Mouse (Mus musculus) heart, embryonic 13.5 days (tissue): Measurements from ENCODE around the gene Enc1. TPM values are rescaled to one million over a fixed set of nuclear protein-coding genes. Genes with fewer than 3 reads are reported as not detected.

Experiments
- ATAC-seq: fragments of 200-750 bp; cut with Nextera tagmentation; 2 replicates; pipeline ENCODE4 v1.8.0; 2017; ENCODE audit warnings: moderate TSS enrichment; ENCODE audit not compliant: insufficient number of reproducible peaks, low FRiP score, low TSS enrichment; ENCODE audit errors: extremely low read depth
- H3K27ac ChIP-seq: fragments of 300-500 bp; sonication (generic); replicated peaks from 2 replicates; pipeline ENCODE4 v1.5.1; 2015; ENCODE audit warnings: moderate library complexity, mild to moderate bottlenecking, inconsistent platforms
- H3K27me3 ChIP-seq: fragments of 300-500 bp; sonication (generic); replicated peaks from 2 replicates; pipeline ENCODE4 v1.6.1; 2015; ENCODE audit warnings: mild to moderate bottlenecking, inconsistent platforms
- H3K36me3 ChIP-seq: fragments of 300-500 bp; sonication (generic); 2 replicates; pipeline ENCODE4 v1.6.1; 2015; ENCODE audit warnings: mild to moderate bottlenecking, inconsistent platforms
- H3K4me1 ChIP-seq: fragments of 300-500 bp; sonication (generic); 2 replicates; pipeline ENCODE4 v1.6.1; 2015; ENCODE audit warnings: inconsistent platforms
- H3K4me2 ChIP-seq: fragments of 300-500 bp; sonication (generic); 2 replicates; pipeline ENCODE4 v1.6.1; 2015; ENCODE audit warnings: inconsistent platforms, mild to moderate bottlenecking, moderate library complexity
- H3K4me3 ChIP-seq: fragments of 300-500 bp; sonication (generic); 2 replicates; pipeline ENCODE4 v1.5.1; 2015; ENCODE audit warnings: moderate library complexity, mild to moderate bottlenecking, inconsistent platforms
- H3K9ac ChIP-seq: fragments of 300-500 bp; sonication (generic); 2 replicates; pipeline ENCODE4 v1.6.1; 2015; ENCODE audit warnings: inconsistent platforms, mild to moderate bottlenecking, moderate library complexity
- H3K9me3 ChIP-seq: fragments of 300-500 bp; sonication (generic); 2 replicates; pipeline ENCODE4 v1.6.1; 2016; ENCODE audit warnings: inconsistent platforms
- WGBS: fragments of 180-500 bp; shearing (Covaris S2); methylation state at CpG from one replicate; pipeline ENCODE4 v1.1.7; 2015; ENCODE audit warnings: mixed read lengths; 5-methylcytosine and 5-hydroxymethylcytosine counted together
- polyA plus RNA-seq: library from polyadenylated mRNA; unstranded; fragments of >200 nt; fragmentation: Nextera tagmentation; extraction: Ambion mirVana; gene quantifications from 2 replicates; pipeline ENCODE4 v1.2.1, GENCODE M21; 2015

Gene Enc1
- polyA plus RNA-seq, 1 experiment from 2014 or later: 4.0 TPM

DNA sequence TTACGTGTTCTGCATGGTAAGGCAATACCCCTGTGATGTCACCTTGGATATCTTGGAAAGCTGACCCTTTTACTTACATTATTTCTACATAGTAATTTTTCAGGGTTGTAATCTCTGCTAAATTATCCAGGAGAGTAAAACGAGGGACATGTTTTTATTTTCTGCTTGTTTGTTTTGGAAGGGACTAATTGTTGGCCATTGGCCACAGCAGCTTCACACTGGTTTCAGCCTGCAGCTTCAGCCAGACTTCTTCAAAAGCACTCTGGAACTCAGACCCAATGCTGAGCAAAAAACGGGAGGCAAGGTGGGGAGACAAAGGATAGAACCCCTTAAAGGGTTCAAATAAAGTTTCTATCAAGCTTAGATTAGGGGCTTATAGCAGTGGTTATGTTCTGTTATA, 10.8 kb upstream of the Enc1 start:
- WGBS: 63% methylated on average over 3 of the region's 3 CpGs
- no peak overlapping the region for H3K4me2 ChIP-seq
- H3K4me1 ChIP-seq: peaks cover 4% of the 10 kb centered on the region; the same call in 1 of the 2 replicates
- ATAC-seq: no peak
- H3K4me3 ChIP-seq: no peak overlapping the region
- no peak overlapping the region for H3K27ac ChIP-seq
- H3K9me3 ChIP-seq: peaks cover 8% of the 10 kb centered on the region; the same call in 1 of the 2 replicates
- no peaks in the 10 kb centered on the region for H3K36me3 ChIP-seq
- no peaks in the 10 kb centered on the region for H3K27me3 ChIP-seq
- no peak overlapping the region for H3K9ac ChIP-seq

DNA sequence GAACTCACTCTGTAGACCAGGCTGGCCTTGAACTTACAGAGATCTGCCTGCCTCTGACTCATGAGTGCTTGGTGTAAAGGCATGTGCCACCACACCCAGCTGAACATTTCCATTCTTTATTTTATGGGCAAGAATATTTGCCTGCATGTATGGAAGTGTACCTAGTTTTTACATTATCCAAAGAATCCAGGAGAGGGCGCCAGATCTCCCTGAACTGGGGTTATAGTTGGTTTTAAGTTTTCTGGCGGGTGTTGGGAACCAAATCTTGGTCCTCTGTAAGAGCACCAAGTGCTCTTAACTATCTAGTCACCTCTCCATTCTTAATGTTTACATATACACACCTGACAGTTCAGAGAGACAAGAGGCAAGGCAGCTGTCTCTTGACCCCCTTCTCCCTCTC, 7.8 kb upstream of the Enc1 start:
- Histone ChIP-seq H3K4me1 (peaks cover 7% of the 10 kb centered on the region), H3K4me2 (no peak overlapping the region), H3K4me3 (no peak overlapping the region), H3K9me3 (0 out of 2 replicates have a peak, but pooled peaks cover 2% of the 10 kb centered on the region), H3K27me3 (no peaks in the 10 kb centered on the region), H3K27ac (no peak overlapping the region), H3K9ac (no peak overlapping the region), H3K36me3 (no peaks in the 10 kb centered on the region)
- WGBS: 70% methylated on average over 2 of the region's 2 CpGs
- no peak for ATAC-seq

- ATAC-seq: no peak
- H3K9ac ChIP-seq: peak overlapping the region; percentile 77
Observed at GRCm38 (mm10) chr13:97234785-97235417, 6.0 kb upstream of the Enc1 start.

GRCm38 (mm10) chr13:97235911-97236310, 5.0 kb upstream of the Enc1 start:
- Histone ChIP-seq H3K27me3 (no peaks in the 10 kb centered on the region), H3K4me3 (no peak overlapping the region), H3K4me1 (peaks cover 28% of the 10 kb centered on the region), H3K9me3 (0 out of 2 replicates have a peak, but pooled peaks cover 2% of the 10 kb centered on the region), H3K27ac (no peak overlapping the region), H3K36me3 (no peaks in the 10 kb centered on the region), H3K9ac (no peak overlapping the region), H3K4me2 (no peak overlapping the region)
- WGBS: 72% methylated on average over 6 of the region's 6 CpGs
- ATAC-seq: no peak

More at GRCm38 (mm10) chr13:97234785-97235417, 6.0 kb upstream of the Enc1 start:
- Histone ChIP-seq H3K9me3 (0 out of 2 replicates have a peak, but pooled peaks cover 2% of the 10 kb centered on the region), H3K4me3 (peak overlapping the region; percentile 47), H3K4me1 (peaks cover 24% of the 10 kb centered on the region), H3K27me3 (no peaks in the 10 kb centered on the region), H3K4me2 (peak overlapping the region; percentile 71), H3K36me3 (no peaks in the 10 kb centered on the region), H3K27ac (no peak overlapping the region)
- WGBS: 19% methylated on average over 17 of the region's 17 CpGs

DNA sequence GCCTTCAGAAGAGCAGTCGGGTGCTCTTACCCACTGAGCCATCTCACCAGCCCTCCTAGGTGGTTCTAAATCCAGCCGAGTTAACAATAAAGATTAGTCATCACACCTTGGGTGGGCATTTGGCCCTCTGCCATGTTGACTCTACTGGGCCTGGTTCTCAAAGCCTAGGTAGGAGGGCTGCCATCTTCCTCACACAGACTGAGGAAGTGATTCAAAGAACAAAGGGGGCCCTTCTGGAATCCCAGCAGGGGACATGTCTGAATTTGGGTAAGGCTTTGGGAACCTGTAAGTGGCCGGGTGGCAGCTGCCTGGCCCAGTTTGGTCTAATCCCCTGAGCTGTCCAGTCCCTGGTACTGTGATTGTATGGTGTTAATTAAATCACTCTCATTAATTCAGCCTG, 3.2 kb upstream of the Enc1 start:
- no peak for ATAC-seq
- 56% methylated on average over 3 of the region's 3 CpGs for WGBS
- Histone ChIP-seq H3K4me1 (peaks cover 40% of the 10 kb centered on the region), H3K4me2 (no peak overlapping the region), H3K9me3 (0 out of 2 replicates have a peak, but pooled peaks cover 2% of the 10 kb centered on the region), H3K9ac (no peak overlapping the region), H3K36me3 (no peaks in the 10 kb centered on the region), H3K27ac (peak overlapping the region; percentile 61), H3K4me3 (no peak overlapping the region), H3K27me3 (no peaks in the 10 kb centered on the region)

GRCm38 (mm10) chr13:97238181-97238981, 2.5 kb upstream of the Enc1 start:
- no peak for ATAC-seq
- Histone ChIP-seq H3K4me3 (no peak overlapping the region), H3K9me3 (no peaks in the 10 kb centered on the region), H3K9ac (0 out of 2 replicates have a peak overlapping the region, but pooled peaks have one; percentile 25), H3K27ac (peak overlapping the region; percentile 61), H3K36me3 (no peaks in the 10 kb centered on the region), H3K4me1 (peaks cover 46% of the 10 kb centered on the region), H3K27me3 (no peaks in the 10 kb centered on the region), H3K4me2 (peak overlapping the region; percentile 85; the same call in 1 of the 2 replicates)
- 49% methylated on average over 16 of the region's 16 CpGs for WGBS

DNA sequence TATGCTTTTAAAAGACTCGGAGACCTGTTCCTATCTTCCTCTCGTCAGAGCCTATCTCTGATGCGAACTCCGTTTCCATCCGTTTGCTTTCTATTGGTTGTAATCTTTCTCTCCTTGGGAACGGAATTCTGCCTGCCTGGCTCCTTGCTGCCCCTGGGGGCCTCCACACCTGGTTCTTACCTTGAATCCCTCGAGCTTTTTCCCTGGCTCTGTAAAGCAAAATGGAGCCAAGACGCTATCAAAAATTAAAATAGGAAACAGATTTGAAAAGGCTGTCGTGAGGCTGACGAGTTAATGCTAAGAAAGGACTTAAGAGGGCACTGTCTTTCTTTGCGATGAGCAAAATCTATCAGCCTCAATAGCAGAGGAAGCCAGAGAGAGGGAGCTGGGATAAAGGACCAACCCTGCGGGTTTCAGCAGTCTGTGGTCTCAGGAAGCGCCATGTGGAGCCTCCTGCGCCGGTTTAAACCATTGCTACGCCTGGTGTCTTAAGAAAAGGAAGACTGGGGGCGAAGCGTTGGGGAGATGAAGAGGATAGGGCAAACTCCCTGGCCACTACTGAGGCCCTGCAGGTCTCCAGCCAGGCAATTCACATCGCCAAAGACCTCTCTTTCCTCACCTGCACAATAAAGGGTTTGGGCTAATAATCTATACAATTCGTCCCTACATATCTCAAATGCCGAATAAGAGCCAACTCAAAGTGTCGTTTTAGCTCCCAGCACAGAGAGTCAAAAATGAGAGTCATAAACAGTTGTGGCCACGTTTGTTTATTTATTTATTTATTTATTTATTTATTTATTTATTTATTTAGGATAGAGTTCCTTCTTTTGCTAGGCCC, 1.3 kb upstream of the Enc1 start:
- peak overlapping the region; percentile 85 for H3K4me2 ChIP-seq
- peak overlapping the region; percentile 87 for H3K4me3 ChIP-seq
- no peaks in the 10 kb centered on the region for H3K27me3 ChIP-seq
- H3K9me3 ChIP-seq: no peaks in the 10 kb centered on the region
- 3% methylated on average over 23 of the region's 23 CpGs for WGBS
- no peaks in the 10 kb centered on the region for H3K36me3 ChIP-seq
- peaks cover 58% of the 10 kb centered on the region for H3K4me1 ChIP-seq
- ATAC-seq: no peak
- H3K27ac ChIP-seq: peak overlapping the region; percentile 61
- H3K9ac ChIP-seq: peak overlapping the region; percentile 16; the same call in 1 of the 2 replicates

DNA sequence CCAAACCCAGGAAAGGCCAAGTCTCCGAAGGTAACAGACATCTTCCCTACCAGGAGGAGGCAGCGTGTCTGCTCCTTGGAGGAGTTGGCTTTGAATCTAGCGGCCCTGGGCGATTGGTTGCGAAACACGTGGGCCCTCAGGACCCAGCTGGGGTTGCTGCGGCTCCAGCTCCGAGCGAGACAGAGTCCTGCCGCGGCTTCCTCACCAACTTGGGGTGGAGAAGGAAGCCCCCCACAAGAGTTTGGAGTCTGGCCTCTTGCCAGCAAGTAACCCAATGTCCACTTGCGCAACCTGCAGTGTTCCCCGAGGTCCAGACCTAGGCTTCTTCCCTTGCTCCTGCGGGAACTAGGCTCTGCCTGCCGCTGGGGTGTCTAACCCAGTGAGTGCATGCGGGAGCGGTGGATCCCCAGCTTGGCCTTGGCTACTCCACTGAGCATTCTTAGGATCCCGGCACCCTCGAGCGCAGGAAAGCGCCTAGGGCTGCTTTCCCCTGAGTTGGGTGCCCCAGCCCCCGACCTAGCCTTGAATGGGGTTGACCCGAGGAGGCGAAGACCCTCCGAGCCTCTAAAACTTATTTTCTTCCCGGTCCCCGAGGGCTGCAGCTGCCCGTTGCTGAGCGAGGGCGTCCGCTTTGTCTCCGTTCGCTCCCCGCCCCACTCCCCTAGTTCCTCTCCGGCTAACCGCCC, 483 bp upstream of the Enc1 start:
- Histone ChIP-seq H3K36me3 (peaks cover 6% of the 10 kb centered on the region), H3K4me3 (peak overlapping the region; percentile 87), H3K4me2 (peak overlapping the region; percentile 85), H3K4me1 (peaks cover 64% of the 10 kb centered on the region), H3K27me3 (no peaks in the 10 kb centered on the region), H3K9me3 (no peaks in the 10 kb centered on the region), H3K27ac (peak overlapping the region; percentile 92), H3K9ac (peak overlapping the region; percentile 85)
- WGBS: under 1% methylated on average over 35 of the region's 36 CpGs
- peak; percentile 35 for ATAC-seq

- under 1% methylated on average over 20 of the region's 20 CpGs for WGBS
- Histone ChIP-seq H3K27me3 (no peaks in the 10 kb centered on the region), H3K9ac (peak overlapping the region; percentile 95), H3K27ac (peak overlapping the region; percentile 92), H3K4me2 (peak overlapping the region; percentile 85), H3K4me3 (peak overlapping the region; percentile 87), H3K9me3 (no peaks in the 10 kb centered on the region), H3K4me1 (peaks cover 75% of the 10 kb centered on the region), H3K36me3 (peaks cover 21% of the 10 kb centered on the region)
- ATAC-seq: no peak
Observed at GRCm38 (mm10) chr13:97241787-97242280, 929 bp downstream of the Enc1 start.

DNA sequence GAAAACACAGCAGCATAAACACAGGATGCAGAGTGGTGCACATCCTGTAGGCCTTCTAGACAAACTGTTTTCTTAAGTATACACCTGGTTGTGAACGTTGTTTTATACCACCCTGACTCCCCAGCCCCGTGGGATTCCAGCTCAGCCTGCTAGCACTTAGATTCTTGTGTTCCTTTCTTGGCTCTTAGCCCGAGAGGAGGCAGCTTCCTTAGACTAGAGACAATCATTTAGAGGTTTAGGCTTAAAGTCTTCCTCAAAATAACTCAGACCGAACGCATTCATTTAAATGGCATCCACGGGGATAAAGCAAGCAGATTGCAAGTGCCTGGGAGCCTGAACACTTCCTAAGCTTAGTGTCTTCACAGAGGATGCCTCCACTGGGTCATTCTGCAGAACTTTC, 1.8 kb downstream of the Enc1 start:
- H3K27ac ChIP-seq: peak overlapping the region; percentile 92
- H3K4me2 ChIP-seq: peak overlapping the region; percentile 85
- no peaks in the 10 kb centered on the region for H3K9me3 ChIP-seq
- H3K9ac ChIP-seq: peak overlapping the region; percentile 95
- ATAC-seq: no peak
- WGBS: 9% methylated on average over 6 of the region's 6 CpGs
- H3K4me1 ChIP-seq: peaks cover 84% of the 10 kb centered on the region
- H3K4me3 ChIP-seq: peak overlapping the region; percentile 87
- no peaks in the 10 kb centered on the region for H3K27me3 ChIP-seq
- H3K36me3 ChIP-seq: peaks cover 29% of the 10 kb centered on the region
